Mouse (Mus musculus): Measurements from ENCODE around the gene Itih4. TPM values are rescaled to one million over a fixed set of nuclear protein-coding genes. Genes with fewer than 3 reads are reported as not detected.

Gene Itih4
- polyA plus RNA-seq, 1 experiment from 2014 or later, result 0.16 TPM

GRCm38 (mm10) chr14:30903036-30903435 is 16.8 kb downstream of the Itih4 start:
- 61% methylated on average over 3 of the region's 3 CpGs for WGBS
- Histone ChIP-seq H3K27ac (ENCODE audit: low read depth, low read length) (no peak overlapping the region), H3K9me3 (ENCODE audit: control insufficient read depth) (no peaks in the 10 kb centered on the region), H3K36me3 (ENCODE audit: control insufficient read depth, insufficient read depth) (no peaks in the 10 kb centered on the region), H3K4me2 (replicated peaks; ENCODE audit: low read depth) (no peak overlapping the region), H3K9ac (ENCODE audit: low read depth, low read length) (no peak overlapping the region), H3K4me1 (replicated peaks; ENCODE audit: control insufficient read depth, insufficient read depth, low read length) (no peaks in the 10 kb centered on the region), H3K4me3 (ENCODE audit: low read depth, low read length) (no peak overlapping the region), H3K27me3 (replicated peaks; ENCODE audit: control insufficient read depth, insufficient read depth, low read length) (no peaks in the 10 kb centered on the region)
- no peak for TF ChIP-seq CTCF (IDR thresholded peaks at IDR 0.05; ENCODE audit: low read depth)
- ATAC-seq, result no peak

- no peak overlapping the region for H3K4me3 ChIP-seq (ENCODE audit: low read depth, low read length)
- no peak overlapping the region for H3K27ac ChIP-seq (ENCODE audit: low read depth, low read length)
- H3K4me2 ChIP-seq (replicated peaks; ENCODE audit: low read depth), result no peak overlapping the region
- no peaks in the 10 kb centered on the region for H3K27me3 ChIP-seq (replicated peaks; ENCODE audit: control insufficient read depth, insufficient read depth, low read length)
- H3K9ac ChIP-seq (ENCODE audit: low read depth, low read length), result no peak overlapping the region
- TF ChIP-seq CTCF (IDR thresholded peaks at IDR 0.05; ENCODE audit: low read depth), result no peak
- WGBS, result 84% methylated on average over 8 of the region's 8 CpGs
- H3K9me3 ChIP-seq (ENCODE audit: control insufficient read depth), result no peaks in the 10 kb centered on the region
- no peaks in the 10 kb centered on the region for H3K36me3 ChIP-seq (ENCODE audit: control insufficient read depth, insufficient read depth)
- no peaks in the 10 kb centered on the region for H3K4me1 ChIP-seq (replicated peaks; ENCODE audit: control insufficient read depth, insufficient read depth, low read length)
- ATAC-seq, result no peak
Observed at GRCm38 (mm10) chr14:30904307-30904706, 18.0 kb downstream of the Itih4 start.

- WGBS, result 86% methylated on average over 6 of the region's 6 CpGs
- TF ChIP-seq CTCF (IDR thresholded peaks at IDR 0.05; ENCODE audit: low read depth), result no peak
- Histone ChIP-seq H3K27me3 (replicated peaks; ENCODE audit: control insufficient read depth, insufficient read depth, low read length) (no peaks in the 10 kb centered on the region), H3K4me1 (replicated peaks; ENCODE audit: control insufficient read depth, insufficient read depth, low read length) (no peaks in the 10 kb centered on the region), H3K9me3 (ENCODE audit: control insufficient read depth) (no peaks in the 10 kb centered on the region), H3K36me3 (ENCODE audit: control insufficient read depth, insufficient read depth) (no peaks in the 10 kb centered on the region), H3K9ac (ENCODE audit: low read depth, low read length) (no peak overlapping the region), H3K4me3 (ENCODE audit: low read depth, low read length) (no peak overlapping the region), H3K27ac (ENCODE audit: low read depth, low read length) (no peak overlapping the region), H3K4me2 (replicated peaks; ENCODE audit: low read depth) (no peak overlapping the region)
- no peak for ATAC-seq
Observed at GRCm38 (mm10) chr14:30906001-30906400, 19.7 kb downstream of the Itih4 start.

- peak; percentile 43; the same call in 1 of the 2 replicates for ATAC-seq
- no peaks in the 10 kb centered on the region for H3K36me3 ChIP-seq (ENCODE audit: control insufficient read depth, insufficient read depth)
- H3K4me3 ChIP-seq (ENCODE audit: low read depth, low read length), result no peak overlapping the region
- H3K27ac ChIP-seq (ENCODE audit: low read depth, low read length), result no peak overlapping the region
- H3K4me2 ChIP-seq (replicated peaks; ENCODE audit: low read depth), result no peak overlapping the region
- no peak overlapping the region for H3K9ac ChIP-seq (ENCODE audit: low read depth, low read length)
- peak; percentile 44 for TF ChIP-seq CTCF (IDR thresholded peaks at IDR 0.05; ENCODE audit: low read depth)
- WGBS, result 44% methylated on average over 3 of the region's 3 CpGs
- H3K4me1 ChIP-seq (replicated peaks; ENCODE audit: control insufficient read depth, insufficient read depth, low read length), result 0 out of 2 replicates have a peak, but pooled peaks cover under 1% of the 10 kb centered on the region
- no peaks in the 10 kb centered on the region for H3K9me3 ChIP-seq (ENCODE audit: control insufficient read depth)
- H3K27me3 ChIP-seq (replicated peaks; ENCODE audit: control insufficient read depth, insufficient read depth, low read length), result no peaks in the 10 kb centered on the region
Observed at GRCm38 (mm10) chr14:30907814-30908265, 21.6 kb downstream of the Itih4 start.

- no peaks in the 10 kb centered on the region for H3K9me3 ChIP-seq (ENCODE audit: control insufficient read depth)
- H3K4me2 ChIP-seq (replicated peaks; ENCODE audit: low read depth), result no peak overlapping the region
- whole genome bisulfite sequencing, result 89% methylated on average over 8 of the region's 8 CpGs
- 0 out of 2 replicates have a peak, but pooled peaks cover 4% of the 10 kb centered on the region for H3K4me1 ChIP-seq (replicated peaks; ENCODE audit: control insufficient read depth, insufficient read depth, low read length)
- no peak overlapping the region for H3K4me3 ChIP-seq (ENCODE audit: low read depth, low read length)
- ATAC-seq, result no peak
- TF ChIP-seq CTCF (IDR thresholded peaks at IDR 0.05; ENCODE audit: low read depth), result no peak
- no peak overlapping the region for H3K27ac ChIP-seq (ENCODE audit: low read depth, low read length)
- H3K9ac ChIP-seq (ENCODE audit: low read depth, low read length), result no peak overlapping the region
- H3K27me3 ChIP-seq (replicated peaks; ENCODE audit: control insufficient read depth, insufficient read depth, low read length), result no peaks in the 10 kb centered on the region
- H3K36me3 ChIP-seq (ENCODE audit: control insufficient read depth, insufficient read depth), result no peaks in the 10 kb centered on the region
Observed at GRCm38 (mm10) chr14:30911141-30911540, 24.9 kb downstream of the Itih4 start.

- H3K27ac ChIP-seq (ENCODE audit: low read depth, low read length), result no peak overlapping the region
- no peaks in the 10 kb centered on the region for H3K36me3 ChIP-seq (ENCODE audit: control insufficient read depth, insufficient read depth)
- H3K9me3 ChIP-seq (ENCODE audit: control insufficient read depth), result no peaks in the 10 kb centered on the region
- H3K27me3 ChIP-seq (replicated peaks; ENCODE audit: control insufficient read depth, insufficient read depth, low read length), result no peaks in the 10 kb centered on the region
- 67% methylated on average over 8 of the region's 8 CpGs for WGBS
- H3K4me2 ChIP-seq (replicated peaks; ENCODE audit: low read depth), result no peak overlapping the region
- TF ChIP-seq CTCF (IDR thresholded peaks at IDR 0.05; ENCODE audit: low read depth), result no peak
- ATAC-seq, result no peak
- H3K4me1 ChIP-seq (replicated peaks; ENCODE audit: control insufficient read depth, insufficient read depth, low read length), result 0 out of 2 replicates have a peak, but pooled peaks cover 4% of the 10 kb centered on the region
- H3K9ac ChIP-seq (ENCODE audit: low read depth, low read length), result no peak overlapping the region
- no peak overlapping the region for H3K4me3 ChIP-seq (ENCODE audit: low read depth, low read length)
Observed at GRCm38 (mm10) chr14:30912641-30913040, 26.4 kb downstream of the Itih4 start.

- H3K4me2 ChIP-seq (replicated peaks; ENCODE audit: low read depth), result no peak overlapping the region
- H3K4me3 ChIP-seq (ENCODE audit: low read depth, low read length), result no peak overlapping the region
- TF ChIP-seq CTCF (IDR thresholded peaks at IDR 0.05; ENCODE audit: low read depth), result no peak
- H3K27me3 ChIP-seq (replicated peaks; ENCODE audit: control insufficient read depth, insufficient read depth, low read length), result no peaks in the 10 kb centered on the region
- no peaks in the 10 kb centered on the region for H3K36me3 ChIP-seq (ENCODE audit: control insufficient read depth, insufficient read depth)
- WGBS, result 92% methylated on average over 5 of the region's 5 CpGs
- no peak overlapping the region for H3K27ac ChIP-seq (ENCODE audit: low read depth, low read length)
- ATAC-seq, result no peak
- H3K9ac ChIP-seq (ENCODE audit: low read depth, low read length), result no peak overlapping the region
- no peaks in the 10 kb centered on the region for H3K9me3 ChIP-seq (ENCODE audit: control insufficient read depth)
- H3K4me1 ChIP-seq (replicated peaks; ENCODE audit: control insufficient read depth, insufficient read depth, low read length), result 0 out of 2 replicates have a peak, but pooled peaks cover 4% of the 10 kb centered on the region
Observed at GRCm38 (mm10) chr14:30913404-30913803, 27.1 kb downstream of the Itih4 start.

All from intestine, postnatal 0 days (tissue).